Mouse (Mus musculus) CH12.LX (cell line): Measurements from ENCODE around the gene Sgce. TPM values are rescaled to one million over a fixed set of nuclear protein-coding genes. Genes with fewer than 3 reads are reported as not detected.

ENCODE experiments used
- DNase-seq: peaks from one replicate; pipeline ENCODE4 v3.0.0-alpha.2; 2013; ENCODE audit errors: extremely low read depth
- H3K27ac ChIP-seq: 2 replicates; pipeline ENCODE4 v1.5.1; 2012; ENCODE audit warnings: low read depth, mild to moderate bottlenecking, control low read depth, moderate library complexity; ENCODE audit not compliant: insufficient read depth
- H3K27me3 ChIP-seq: replicated peaks from 2 replicates; pipeline ENCODE3; 2012; ENCODE audit warnings: inconsistent platforms
- H3K36me3 ChIP-seq, 2 experiments: replicated peaks in 1 of 2; 2 replicates each; pipeline versions ENCODE3 to v1.6.1; 2012; ENCODE audit warnings: inconsistent platforms in 1 of 2, low read length in 1 of 2, mild to moderate bottlenecking in 1 of 2, mixed read lengths in 1 of 2, moderate library complexity in 1 of 2; ENCODE audit not compliant: control insufficient read depth in 1 of 2, insufficient read depth in 1 of 2
- H3K4me1 ChIP-seq, 2 experiments: 2 replicates each; pipeline ENCODE4 v1.6.1; 2012; ENCODE audit warnings: inconsistent platforms in 1 of 2, moderate library complexity in 1 of 2; ENCODE audit not compliant: insufficient read depth in 2 of 2, control insufficient read depth in 1 of 2
- H3K4me2 ChIP-seq: 2 replicates; pipeline ENCODE4 v1.6.1; 2012; ENCODE audit warnings: low read depth, mild to moderate bottlenecking, control low read depth; ENCODE audit not compliant: poor library complexity, insufficient read depth, severe bottlenecking
- H3K4me3 ChIP-seq, 3 experiments: fragments of 150-350 bp in 1 of 3; sonication (generic) in 1 of 3; replicated peaks in 1 of 3; 2 replicates each; pipeline versions ENCODE3 to v1.5.1; 2011 to 2012; ENCODE audit warnings: low read depth in 2 of 3, low read length in 2 of 3, mild to moderate bottlenecking in 2 of 3, moderate library complexity in 2 of 3, control low read depth in 1 of 3, improper control_type of control experiment in 1 of 3, inconsistent platforms in 1 of 3, mixed read lengths in 1 of 3; ENCODE audit not compliant: poor library complexity in 1 of 3
- H3K79me2 ChIP-seq: replicated peaks from 2 replicates; pipeline ENCODE4 v1.6.1; 2012; ENCODE audit warnings: mild to moderate bottlenecking, moderate library complexity; ENCODE audit not compliant: control insufficient read depth, poor library complexity, insufficient read depth, severe bottlenecking; ENCODE audit errors: extremely low read depth
- H3K9ac ChIP-seq: 2 replicates; pipeline ENCODE4 v1.6.1; 2012; ENCODE audit warnings: low read depth, mild to moderate bottlenecking, control low read depth, moderate library complexity; ENCODE audit not compliant: insufficient read depth
- H3K9me3 ChIP-seq: replicated peaks from 2 replicates; pipeline ENCODE3; 2012; ENCODE audit warnings: low read length, inconsistent platforms, mixed read lengths
- BHLHE40 ChIP-seq: IDR thresholded peaks from 2 replicates; pipeline ENCODE4 v1.6.1; 2011; ENCODE audit warnings: mild to moderate bottlenecking, low read depth, low read length, improper control_type of control experiment
- CHD1 ChIP-seq: IDR thresholded peaks from 2 replicates; pipeline ENCODE4 v1.6.1; 2012; ENCODE audit warnings: low read depth, low read length, improper control_type of control experiment, inconsistent platforms
- CHD2 ChIP-seq: IDR thresholded peaks from 2 replicates; pipeline ENCODE4 v1.6.1; 2011; ENCODE audit warnings: low read length, improper control_type of control experiment
- CTCF ChIP-seq, 2 experiments: IDR thresholded peaks in 1 of 2; conservative IDR thresholded peaks in 1 of 2; 2 replicates each; pipeline ENCODE4 v1.5.1; 2011 to 2012; ENCODE audit warnings: low read depth in 2 of 2, low read length in 2 of 2, improper control_type of control experiment in 1 of 2, inconsistent platforms in 1 of 2, mild to moderate bottlenecking in 1 of 2, moderate library complexity in 1 of 2
- E2F4 ChIP-seq: IDR thresholded peaks from 2 replicates; pipeline ENCODE4 v1.6.1; 2011; ENCODE audit warnings: low read depth, low read length, improper control_type of control experiment; ENCODE audit not compliant: insufficient replicate concordance
- ELF1 ChIP-seq: IDR thresholded peaks from 2 replicates; pipeline ENCODE4 v1.6.1; 2014; ENCODE audit warnings: low read depth, mild to moderate bottlenecking, inconsistent platforms, low read length, improper control_type of control experiment
- HCFC1 ChIP-seq: IDR thresholded peaks from 2 replicates; pipeline ENCODE4 v1.6.1; 2012; ENCODE audit warnings: low read depth, mild to moderate bottlenecking, inconsistent platforms, low read length, improper control_type of control experiment
- IRF4 ChIP-seq: IDR thresholded peaks from 2 replicates; pipeline ENCODE4 v1.6.1; 2014; ENCODE audit warnings: low read depth, mild to moderate bottlenecking, inconsistent platforms, low read length, improper control_type of control experiment
- JUN ChIP-seq: IDR thresholded peaks from 2 replicates; pipeline ENCODE4 v1.6.1; 2011; ENCODE audit warnings: low read depth, mild to moderate bottlenecking, low read length, improper control_type of control experiment, moderate library complexity; ENCODE audit not compliant: insufficient read depth
- JUND ChIP-seq: conservative IDR thresholded peaks from 2 replicates; pipeline ENCODE4 v1.6.1; 2011; ENCODE audit warnings: low read depth, low read length, improper control_type of control experiment
- KAT2A ChIP-seq: IDR thresholded peaks from 2 replicates; pipeline ENCODE4 v1.6.1; 2012; ENCODE audit warnings: low read length, improper control_type of control experiment, inconsistent platforms; ENCODE audit not compliant: insufficient replicate concordance
- MAFK ChIP-seq: IDR thresholded peaks from 2 replicates; pipeline ENCODE4 v1.6.1; 2011; ENCODE audit warnings: low read length, improper control_type of control experiment; ENCODE audit not compliant: insufficient replicate concordance
- MAX ChIP-seq: IDR thresholded peaks from 2 replicates; pipeline ENCODE4 v1.6.1; 2011; ENCODE audit warnings: low read length, improper control_type of control experiment
- MEF2A ChIP-seq: IDR thresholded peaks from 2 replicates; pipeline ENCODE4 v1.6.1; 2014; ENCODE audit warnings: low read depth, mild to moderate bottlenecking, inconsistent platforms, low read length, improper control_type of control experiment, borderline replicate concordance
- MYC ChIP-seq: IDR thresholded peaks from 2 replicates; pipeline ENCODE4 v1.6.1; 2011; ENCODE audit warnings: low read depth, mild to moderate bottlenecking, improper control_type of control experiment, low read length
- NELFE ChIP-seq: IDR thresholded peaks from 2 replicates; pipeline ENCODE4 v1.6.1; 2011; ENCODE audit warnings: low read depth, low read length, improper control_type of control experiment
- NRF1 ChIP-seq: IDR thresholded peaks from 2 replicates; pipeline ENCODE4 v1.6.1; 2014; ENCODE audit warnings: low read depth, mild to moderate bottlenecking, inconsistent platforms, low read length, improper control_type of control experiment, moderate library complexity
- PAX5 ChIP-seq: IDR thresholded peaks from 2 replicates; pipeline ENCODE4 v1.6.1; 2012; ENCODE audit warnings: low read length, inconsistent platforms, mixed read lengths
- POLR2AphosphoS2 ChIP-seq: IDR thresholded peaks from 2 replicates; pipeline ENCODE4 v1.6.1; 2011; ENCODE audit warnings: low read depth, low read length, improper control_type of control experiment
- RCOR1 ChIP-seq: conservative IDR thresholded peaks from 2 replicates; pipeline ENCODE4 v1.6.1; 2012; ENCODE audit warnings: low read depth, mild to moderate bottlenecking, inconsistent platforms, low read length, improper control_type of control experiment
- SIN3A ChIP-seq: IDR thresholded peaks from 2 replicates; pipeline ENCODE4 v1.6.1; 2012; ENCODE audit warnings: low read length, improper control_type of control experiment, inconsistent platforms
- SMC3 ChIP-seq: IDR thresholded peaks from 2 replicates; pipeline ENCODE4 v1.6.1; 2011; ENCODE audit warnings: low read depth, low read length, improper control_type of control experiment
- TBP ChIP-seq: conservative IDR thresholded peaks from 2 replicates; pipeline ENCODE4 v1.6.1; 2011; ENCODE audit warnings: low read depth, low read length, improper control_type of control experiment
- TCF12 ChIP-seq: IDR thresholded peaks from 2 replicates; pipeline ENCODE4 v1.6.1; 2014; ENCODE audit warnings: low read depth, mild to moderate bottlenecking, inconsistent platforms, low read length, improper control_type of control experiment
- UBTF ChIP-seq: IDR thresholded peaks from 2 replicates; pipeline ENCODE4 v1.6.1; 2012; ENCODE audit warnings: low read depth, mild to moderate bottlenecking, inconsistent platforms, low read length, improper control_type of control experiment, moderate library complexity
- ZC3H11A ChIP-seq: IDR thresholded peaks from 2 replicates; pipeline ENCODE4 v1.6.1; 2012; ENCODE audit warnings: low read depth, mild to moderate bottlenecking, inconsistent platforms, low read length, improper control_type of control experiment
- ZKSCAN1 ChIP-seq: IDR thresholded peaks from 2 replicates; pipeline ENCODE4 v1.6.1; 2012; ENCODE audit warnings: low read depth, inconsistent platforms, low read length, improper control_type of control experiment, borderline replicate concordance
- ZNF384 ChIP-seq: IDR thresholded peaks from 2 replicates; pipeline ENCODE4 v1.6.1; 2012; ENCODE audit warnings: low read depth, low read length, improper control_type of control experiment, inconsistent platforms
- dilution Hi-C: fragments of 300-500 bp; cut with MboI; formaldehyde crosslinking; loops from 2 replicates; pipeline ENCODE4 v1.14.3; 2020; ENCODE audit warnings: low sequenced_read_pairs; ENCODE audit not compliant: extremely low pct_unique_long_range_greater_than_20kb, extremely low pct_ligation_motif_present
- in situ Hi-C: fragments of 300-500 bp; cut with MboI; formaldehyde crosslinking; loops from 3 replicates; pipeline ENCODE4 v1.14.3; 2019; ENCODE audit warnings: low sequenced_read_pairs, low pct_ligation_motif_present, low pct_unique_long_range_greater_than_20kb, mixed read lengths
- polyA plus RNA-seq: library from polyadenylated mRNA; unstranded; fragments of >175 nt; gene quantifications from 2 replicates; pipeline ENCODE4 v1.2.1, GENCODE M21; 2012; ENCODE audit warnings: low read depth; ENCODE audit not compliant: insufficient read length
- total RNA-seq, 2 experiments: library from RNA; depleted of rRNA; stranded (reverse); fragments of 300-350 nt in 1 of 2; fragments of >200 nt in 1 of 2; gene quantifications; 2 replicates each; pipeline ENCODE4 v1.2.3; 2012 to 2014

The Sgce gene
- total and polyA plus RNA-seq, 3 experiments: not detected

GRCm38 (mm10) chr6:4754886-4755285 is 7.9 kb upstream of the Sgce start:
- Histone ChIP-seq H3K27ac (no peak overlapping the region), H3K4me3 (no peak overlapping the region), H3K79me2 (no peaks in the 10 kb centered on the region), H3K27me3 (no peaks in the 10 kb centered on the region), H3K9me3 (no peaks in the 10 kb centered on the region), H3K9ac (no peak overlapping the region), H3K4me2 (no peak overlapping the region), H3K4me1 (no peaks in the 10 kb centered on the region), H3K36me3 (no peaks in the 10 kb centered on the region)
- no peak for DNase-seq
- in situ Hi-C loops: no loop called here
- dilution Hi-C loops: no loop called here
- TF ChIP-seq SIN3A (no peak), ELF1 (no peak), MAX (no peak), TBP (no peak), NRF1 (no peak), CTCF (conservative IDR thresholded peaks at IDR 0.05 in 1 of 2, IDR thresholded peaks at IDR 0.05 in 1 of 2; ENCODE audit: low read depth in 2 of 2, low read length in 2 of 2) (no peak), RCOR1 (no peak), MEF2A (no peak), JUND (no peak), KAT2A (no peak), E2F4 (no peak), BHLHE40 (no peak), IRF4 (no peak)

- no peaks in the 10 kb centered on the region for H3K9me3 ChIP-seq
- H3K27me3 ChIP-seq: no peaks in the 10 kb centered on the region
- no peak for DNase-seq
- H3K4me3 ChIP-seq: no peak overlapping the region
- TF ChIP-seq HCFC1 (no peak), MAX (no peak), MYC (no peak), PAX5 (no peak), TCF12 (no peak), CHD2 (no peak), JUN (no peak), ZNF384 (no peak), JUND (no peak), POLR2AphosphoS2 (no peak), UBTF (no peak), MEF2A (no peak), CHD1 (no peak), ZKSCAN1 (no peak), NELFE (no peak), MAFK (no peak), SMC3 (no peak), ZC3H11A (no peak), KAT2A (no peak)
- no peak overlapping the region for H3K27ac ChIP-seq
- no peak overlapping the region for H3K4me2 ChIP-seq
- H3K4me1 ChIP-seq: no peaks in the 10 kb centered on the region
- in situ Hi-C loops: no loop called here
- dilution Hi-C loops: no loop called here
- H3K36me3 ChIP-seq: no peaks in the 10 kb centered on the region
- no peaks in the 10 kb centered on the region for H3K79me2 ChIP-seq
- H3K9ac ChIP-seq: no peak overlapping the region
Measured at GRCm38 (mm10) chr6:4754286-4754685, 7.3 kb upstream of the Sgce start.
